Mouse (Mus musculus): ENCODE data around the gene BC030499.

Gene BC030499

DNA sequence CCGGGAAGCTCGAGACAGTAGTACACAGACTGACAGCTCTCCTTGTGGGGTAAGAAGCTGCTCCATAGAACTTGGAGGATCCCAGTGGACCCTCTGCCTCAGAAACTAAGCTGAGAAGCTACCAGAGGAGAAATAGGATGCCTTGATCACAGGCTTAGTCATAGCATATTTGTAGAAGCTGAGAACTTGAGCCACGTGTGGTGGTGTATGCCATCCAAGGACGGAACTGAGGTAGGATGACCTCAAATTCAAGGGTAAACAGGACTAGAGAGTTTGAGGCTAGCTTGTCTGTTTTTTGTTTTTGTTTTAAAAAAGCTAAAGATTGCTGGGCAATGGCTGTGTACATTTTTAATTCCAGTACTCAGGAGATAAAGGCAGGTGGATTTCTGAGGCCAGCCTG, 14.6 kb downstream of the BC030499 start:
- no peak for DNase-seq (ENCODE audit: low read depth, low spot score)

DNA sequence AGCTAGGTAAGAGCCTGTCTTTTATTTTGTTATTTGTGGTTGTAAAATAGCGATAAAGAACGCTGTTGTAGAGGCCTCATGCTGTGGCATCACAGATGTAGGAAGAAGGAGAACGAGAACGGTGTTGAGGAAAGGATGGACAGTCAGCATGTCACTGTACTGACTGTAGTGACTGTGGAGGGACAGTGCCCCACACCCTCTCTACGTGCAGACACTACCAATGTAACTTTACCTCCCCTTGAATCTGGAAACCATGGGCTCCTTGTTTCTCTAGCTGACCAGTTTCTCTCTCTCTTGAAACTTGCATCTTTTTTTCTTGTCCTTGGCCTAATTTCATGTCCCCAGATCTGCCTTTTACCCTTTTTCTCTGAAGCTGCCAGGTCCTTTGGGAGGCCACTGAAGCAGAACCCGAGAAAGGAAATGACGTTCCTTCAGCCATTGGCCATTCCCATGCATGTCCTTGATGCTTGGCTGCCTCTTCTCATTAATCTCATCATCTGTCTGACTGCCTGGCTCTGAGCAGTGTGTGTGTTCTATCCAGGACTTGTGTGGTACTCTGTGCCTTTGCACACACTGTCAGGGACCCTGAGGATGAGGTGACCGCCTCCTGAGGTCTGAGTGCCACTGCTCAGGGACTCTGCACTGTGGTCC, 20.3 kb downstream of the BC030499 start:
- DNase-seq (ENCODE audit: low read depth, low spot score): no peak

DNA sequence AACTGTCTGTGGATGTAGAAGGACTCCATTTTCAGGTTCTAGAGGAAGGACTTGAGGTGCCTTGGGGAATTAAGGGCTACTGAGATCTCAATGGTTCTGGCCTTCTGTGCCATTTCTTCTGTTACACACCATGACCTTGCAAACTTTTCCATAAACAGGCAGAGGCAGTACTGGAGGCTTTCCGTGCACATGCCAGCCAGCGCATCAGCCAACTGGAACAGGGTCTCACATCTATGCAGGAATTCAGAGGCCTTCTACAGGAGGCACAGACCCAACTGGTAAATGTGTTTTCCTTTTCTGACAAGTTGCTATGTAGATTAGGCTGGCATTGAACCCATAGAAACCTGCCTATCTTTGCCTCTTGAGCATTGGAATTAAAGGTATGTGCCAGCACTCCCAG, 23.0 kb downstream of the BC030499 start:
- DNase-seq (ENCODE audit: low read depth, low spot score): no peak

DNA sequence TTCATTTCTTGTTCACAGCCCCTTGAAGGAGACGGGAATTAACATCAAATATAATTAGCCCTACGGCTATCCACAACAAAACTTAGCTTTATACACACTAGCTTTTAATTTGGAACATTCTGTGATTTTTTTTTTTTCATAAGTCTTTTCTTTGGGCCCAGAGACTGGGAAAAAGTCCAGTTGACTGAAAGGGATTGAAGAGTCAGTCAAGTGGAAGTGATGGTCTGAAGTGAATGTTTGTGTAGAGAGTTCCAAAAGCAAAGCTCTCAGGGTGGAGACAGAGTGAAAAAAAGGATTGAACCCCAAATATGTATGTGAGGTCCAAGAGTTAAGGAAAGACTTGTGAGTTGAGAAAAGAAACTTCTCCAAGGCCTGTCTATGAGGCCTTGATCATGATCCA, 27.8 kb downstream of the BC030499 start:
- DNase-seq (ENCODE audit: low read depth, low spot score): no peak

DNA sequence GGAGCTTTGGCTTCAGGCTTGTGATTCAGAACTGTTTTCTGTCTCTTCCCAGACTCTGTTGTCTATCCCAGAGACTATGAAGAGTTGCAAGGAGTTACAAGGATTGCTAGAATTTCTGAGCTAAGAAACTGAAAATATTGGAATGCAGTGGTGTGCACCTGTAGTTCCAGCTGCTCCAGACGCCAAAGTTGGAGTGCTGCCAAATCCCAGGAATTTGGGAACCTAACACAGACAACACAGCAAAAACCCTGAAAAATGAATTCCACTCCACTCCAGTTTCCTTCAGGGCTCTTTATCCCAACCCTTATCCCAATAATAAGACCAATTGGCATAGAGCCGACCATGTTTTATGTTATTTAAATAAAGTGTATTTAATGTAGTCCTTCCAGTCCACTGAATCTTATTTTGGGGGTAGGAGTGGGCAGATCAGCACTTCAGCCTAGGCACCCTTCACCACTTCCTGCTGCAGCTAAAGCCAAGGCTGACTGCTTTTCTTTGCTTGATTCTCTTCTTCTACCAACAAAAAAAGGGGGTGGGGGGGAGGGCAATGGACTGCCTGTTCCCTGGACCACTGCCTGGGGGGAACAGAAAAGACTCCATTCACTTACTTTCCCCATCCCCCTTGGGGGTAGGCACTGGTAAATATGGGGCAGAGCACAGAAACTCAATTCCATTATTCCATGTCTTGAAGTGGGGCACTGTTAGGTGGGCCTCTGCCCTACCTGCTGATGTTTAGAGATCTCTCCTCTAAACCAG, 31.6 kb downstream of the BC030499 start:
- DNase-seq (ENCODE audit: low read depth, low spot score): peak; percentile 1

DNA sequence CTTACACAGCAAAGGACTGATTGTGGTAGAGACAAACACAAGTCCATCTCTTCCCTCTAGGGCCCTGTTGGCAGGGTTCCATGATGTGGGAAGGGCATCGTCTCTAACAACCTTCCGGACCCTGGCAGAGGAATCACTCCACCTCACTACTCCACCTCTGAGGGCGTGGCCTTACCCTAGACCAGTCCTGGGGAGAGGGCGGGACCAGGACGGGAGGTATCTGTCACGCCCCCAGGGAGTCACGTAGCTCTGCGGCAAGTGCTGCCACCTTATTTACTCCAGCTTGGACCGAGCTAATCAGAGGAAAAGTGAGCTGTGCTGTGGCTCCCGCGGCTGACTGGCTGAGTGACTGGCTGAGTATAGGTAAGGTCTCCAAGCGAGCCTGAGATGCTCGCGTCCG, 32.2 kb downstream of the BC030499 start, which contains the start of gene Aldoc:
Gene Aldoc (plus strand): TSS at position 109 of the 400 bp plus-strand sequence.
- DNase-seq (ENCODE audit: low read depth, low spot score): peak; percentile 90

DNA sequence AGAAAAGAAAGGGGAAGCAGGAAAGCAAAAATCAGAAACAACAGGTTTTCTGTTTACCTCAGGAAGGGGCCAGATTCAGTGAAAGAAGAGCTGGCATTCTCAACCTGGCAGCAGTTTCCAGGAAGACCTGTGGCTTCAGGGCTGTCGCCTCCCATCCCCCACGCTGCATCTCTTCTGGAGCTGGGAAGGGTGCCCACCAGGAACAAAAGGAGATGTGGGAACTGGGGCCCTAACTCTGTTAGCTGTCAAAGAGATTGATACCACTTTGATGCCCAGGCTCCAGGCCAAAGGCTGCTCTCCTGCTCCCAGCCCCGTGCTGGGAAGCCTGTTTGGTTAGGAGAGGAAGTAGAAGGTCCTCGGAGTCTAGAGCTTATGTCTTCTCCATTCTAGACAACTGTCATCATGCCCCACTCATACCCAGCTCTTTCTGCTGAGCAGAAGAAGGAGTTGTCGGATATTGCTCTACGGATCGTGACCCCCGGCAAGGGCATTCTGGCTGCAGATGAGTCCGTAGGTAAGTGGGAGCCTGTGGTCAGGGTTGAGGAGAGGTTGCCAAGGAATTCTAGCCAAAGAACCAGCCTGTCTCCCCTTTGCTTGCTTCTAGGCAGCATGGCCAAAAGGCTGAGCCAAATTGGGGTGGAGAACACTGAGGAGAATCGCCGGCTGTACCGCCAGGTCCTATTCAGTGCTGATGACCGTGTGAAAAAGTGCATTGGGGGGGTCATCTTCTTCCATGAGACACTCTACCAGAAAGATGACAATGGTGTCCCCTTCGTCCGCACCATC, 33.6 kb downstream of the BC030499 start:
- no peak for DNase-seq (ENCODE audit: low read depth, low spot score)

DNA sequence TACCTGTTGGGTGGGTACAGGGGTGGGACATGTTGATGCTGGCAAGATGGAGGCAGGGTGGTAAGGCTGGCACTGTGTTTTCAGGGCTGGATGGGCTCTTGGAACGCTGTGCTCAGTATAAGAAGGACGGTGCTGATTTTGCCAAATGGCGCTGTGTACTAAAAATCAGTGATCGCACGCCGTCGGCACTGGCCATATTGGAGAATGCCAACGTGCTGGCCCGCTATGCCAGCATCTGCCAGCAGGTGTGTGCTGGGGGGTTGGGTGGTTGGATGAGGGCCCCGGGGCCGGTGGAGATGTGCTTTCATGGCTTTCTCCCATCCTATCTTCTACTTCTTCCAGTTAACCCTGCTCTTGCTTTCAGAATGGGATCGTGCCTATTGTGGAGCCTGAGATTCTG, 34.3 kb downstream of the BC030499 start:
- DNase-seq (ENCODE audit: low read depth, low spot score): no peak

DNA sequence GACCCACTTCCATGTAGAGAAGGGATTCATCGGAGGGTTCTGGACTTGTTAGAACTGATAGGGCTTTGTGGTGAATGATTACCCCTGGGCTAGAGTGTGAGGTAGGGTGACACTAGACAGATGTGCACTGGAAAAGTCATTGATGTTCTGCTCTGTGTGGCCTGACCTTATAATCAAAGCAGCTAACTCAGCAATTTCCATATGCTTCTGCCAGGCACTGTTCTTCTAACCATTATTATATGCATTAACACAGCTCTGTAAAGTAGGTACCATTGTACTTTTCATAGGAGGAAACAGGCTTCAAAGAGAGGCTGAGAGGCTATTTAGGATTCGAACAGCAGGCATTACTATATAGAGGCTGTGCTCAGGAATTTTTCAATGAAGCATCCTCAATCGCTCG, 36.6 kb downstream of the BC030499 start:
- DNase-seq (ENCODE audit: low read depth, low spot score): no peak

DNA sequence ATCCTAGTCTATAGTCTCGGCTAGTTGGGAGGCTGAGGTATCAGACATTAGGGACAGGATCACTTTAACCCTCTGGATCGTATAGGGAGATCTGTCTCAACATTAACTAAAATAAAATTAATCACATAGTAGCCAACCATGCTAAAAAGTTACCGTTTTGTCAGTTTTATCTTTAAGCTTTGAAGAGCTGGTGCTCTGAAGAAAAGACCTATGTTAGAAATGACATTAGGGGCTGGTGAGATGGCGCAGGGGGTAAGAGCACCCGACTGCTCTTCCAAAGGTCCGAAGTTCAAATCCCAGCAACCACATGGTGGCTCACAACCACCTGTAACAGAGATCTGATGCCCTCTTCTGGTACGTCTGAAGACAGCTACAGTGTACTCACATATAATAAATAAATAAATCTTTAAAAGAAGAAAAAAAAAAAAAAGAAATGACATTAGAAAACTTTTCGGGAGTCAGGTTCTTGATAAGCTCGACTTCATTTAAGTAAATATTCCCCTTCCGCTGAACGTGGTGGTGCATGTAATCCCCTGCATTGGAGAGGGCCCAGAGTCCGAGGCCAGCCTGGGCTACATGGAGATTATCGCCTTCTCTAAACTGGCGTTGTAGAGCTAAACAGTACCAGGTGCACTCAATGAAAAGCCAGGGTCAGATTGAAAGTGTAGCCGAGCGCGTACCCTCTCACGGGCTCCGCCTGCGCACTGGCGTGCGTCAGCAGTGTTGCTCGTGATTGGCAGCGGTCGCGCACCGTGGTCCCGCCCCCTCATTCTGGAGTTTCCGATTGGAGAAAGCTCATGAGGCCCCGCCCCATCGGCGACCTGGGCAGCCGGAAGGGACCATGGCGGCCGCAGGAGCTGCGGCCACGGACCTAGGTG, 37.2 kb downstream of the BC030499 start, which contains the start of gene Pigs:
Gene Pigs (plus strand): TSS at position 782 of the 878 bp plus-strand sequence.
- peak; percentile 95 for DNase-seq (ENCODE audit: low read depth, low spot score)

DNA sequence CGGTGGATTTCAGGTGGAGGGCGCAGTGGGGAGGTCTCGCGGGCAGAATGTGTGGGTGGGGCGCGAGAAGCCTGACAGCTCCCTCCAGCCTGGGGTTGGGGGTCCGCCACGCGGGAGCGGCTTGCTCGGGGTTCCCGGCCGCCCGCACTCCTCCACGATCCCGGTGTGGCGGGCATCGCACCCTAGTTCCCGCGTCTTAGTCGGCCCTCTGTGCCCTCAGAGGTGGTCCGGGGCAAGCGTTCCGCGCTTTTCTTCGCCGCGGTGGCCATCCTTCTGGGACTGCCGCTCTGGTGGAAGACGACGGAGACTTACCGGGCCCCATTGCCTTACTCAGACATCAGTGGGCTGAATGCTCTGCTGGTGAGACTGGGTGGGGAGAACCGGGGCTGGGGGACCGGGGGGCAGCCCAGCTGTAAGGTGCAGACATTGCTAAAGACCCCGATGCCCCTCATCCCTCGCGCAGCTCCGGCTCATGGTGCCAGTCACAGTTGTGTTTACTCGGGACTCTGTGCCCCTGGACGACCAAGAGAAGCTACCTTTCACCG, 37.9 kb downstream of the BC030499 start:
- DNase-seq (ENCODE audit: low read depth, low spot score): no peak

DNA sequence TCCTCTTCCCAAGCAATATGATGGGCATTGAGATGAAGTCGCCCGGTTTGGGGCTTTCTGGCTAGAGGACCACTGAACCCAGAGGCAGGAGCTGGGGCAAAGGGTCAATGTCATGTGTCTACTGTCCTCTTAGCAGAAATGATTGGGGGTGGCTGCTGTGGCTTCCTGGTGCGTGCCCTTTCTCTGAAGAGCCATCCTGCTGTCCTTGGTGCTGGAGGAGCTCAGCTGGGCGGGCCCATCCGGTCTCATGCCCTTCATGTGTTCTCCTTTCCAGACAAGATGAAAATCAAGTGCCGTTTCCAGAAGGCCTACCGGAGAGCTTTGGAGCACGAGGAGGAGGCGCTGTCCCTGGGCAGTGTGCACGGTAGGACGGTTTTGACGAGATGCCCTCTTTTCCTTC, 42.0 kb downstream of the BC030499 start:
- DNase-seq (ENCODE audit: low read depth, low spot score): no peak

DNA sequence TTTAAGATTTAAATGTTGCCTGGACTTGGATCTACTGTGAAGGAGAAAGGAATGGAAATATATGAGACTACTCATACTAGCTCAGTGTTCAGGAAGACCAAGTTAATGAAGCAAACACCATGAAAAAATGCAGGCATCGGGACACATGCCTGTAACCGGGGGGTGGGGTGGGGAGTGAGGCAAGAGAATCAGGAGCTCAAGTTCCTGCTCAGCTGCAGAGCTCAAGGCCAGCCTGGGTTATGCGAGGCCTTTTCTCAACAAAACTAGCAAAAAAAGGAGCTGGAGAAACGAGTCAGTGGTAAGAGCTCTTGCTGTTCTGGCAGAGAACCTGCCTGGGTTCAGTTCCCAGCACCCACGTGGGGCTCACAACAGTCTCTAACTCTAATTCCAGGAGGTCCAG, 43.4 kb downstream of the BC030499 start:
- no peak for DNase-seq (ENCODE audit: low read depth, low spot score)

DNA sequence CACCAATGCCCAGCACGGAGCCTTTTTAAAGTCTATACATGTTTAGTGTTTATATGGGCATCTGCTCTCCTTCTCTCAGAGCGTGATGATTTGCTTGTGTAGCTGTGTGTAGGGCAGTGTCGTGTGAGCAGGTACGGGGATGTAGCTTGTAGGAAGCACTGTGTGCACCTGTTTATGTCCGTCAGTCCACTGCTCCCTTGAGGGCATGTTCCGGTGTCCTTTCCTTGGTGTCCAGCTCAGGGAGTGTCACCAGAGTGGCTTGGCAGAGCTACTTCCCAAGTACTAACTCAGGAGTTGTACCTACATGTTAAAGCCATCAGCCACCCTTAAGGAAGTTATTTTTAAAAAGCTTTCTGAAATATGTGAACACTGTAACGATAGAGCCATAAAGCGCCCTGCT, 46.4 kb downstream of the BC030499 start:
- no peak for DNase-seq (ENCODE audit: low read depth, low spot score)

DNA sequence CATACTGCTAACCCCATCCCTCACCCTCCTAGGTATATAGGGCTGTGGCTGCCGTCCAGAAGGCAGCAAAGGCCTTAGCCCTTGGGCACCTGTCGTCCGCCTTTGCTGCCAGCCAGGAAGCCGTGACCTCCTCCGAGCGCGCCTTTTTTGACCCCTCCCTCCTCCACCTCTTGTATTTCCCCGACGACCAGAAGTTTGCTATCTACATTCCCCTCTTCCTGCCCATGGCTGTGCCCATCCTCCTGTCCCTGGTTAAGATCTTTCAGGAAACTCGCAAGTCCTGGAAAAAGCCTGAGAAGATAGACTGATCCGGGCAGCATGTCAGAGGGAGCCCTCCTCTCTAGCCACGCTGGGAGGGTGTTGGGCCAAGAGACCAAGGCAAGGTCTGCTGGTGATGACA, 51.1 kb downstream of the BC030499 start:
- DNase-seq (ENCODE audit: low read depth, low spot score): no peak

DNA sequence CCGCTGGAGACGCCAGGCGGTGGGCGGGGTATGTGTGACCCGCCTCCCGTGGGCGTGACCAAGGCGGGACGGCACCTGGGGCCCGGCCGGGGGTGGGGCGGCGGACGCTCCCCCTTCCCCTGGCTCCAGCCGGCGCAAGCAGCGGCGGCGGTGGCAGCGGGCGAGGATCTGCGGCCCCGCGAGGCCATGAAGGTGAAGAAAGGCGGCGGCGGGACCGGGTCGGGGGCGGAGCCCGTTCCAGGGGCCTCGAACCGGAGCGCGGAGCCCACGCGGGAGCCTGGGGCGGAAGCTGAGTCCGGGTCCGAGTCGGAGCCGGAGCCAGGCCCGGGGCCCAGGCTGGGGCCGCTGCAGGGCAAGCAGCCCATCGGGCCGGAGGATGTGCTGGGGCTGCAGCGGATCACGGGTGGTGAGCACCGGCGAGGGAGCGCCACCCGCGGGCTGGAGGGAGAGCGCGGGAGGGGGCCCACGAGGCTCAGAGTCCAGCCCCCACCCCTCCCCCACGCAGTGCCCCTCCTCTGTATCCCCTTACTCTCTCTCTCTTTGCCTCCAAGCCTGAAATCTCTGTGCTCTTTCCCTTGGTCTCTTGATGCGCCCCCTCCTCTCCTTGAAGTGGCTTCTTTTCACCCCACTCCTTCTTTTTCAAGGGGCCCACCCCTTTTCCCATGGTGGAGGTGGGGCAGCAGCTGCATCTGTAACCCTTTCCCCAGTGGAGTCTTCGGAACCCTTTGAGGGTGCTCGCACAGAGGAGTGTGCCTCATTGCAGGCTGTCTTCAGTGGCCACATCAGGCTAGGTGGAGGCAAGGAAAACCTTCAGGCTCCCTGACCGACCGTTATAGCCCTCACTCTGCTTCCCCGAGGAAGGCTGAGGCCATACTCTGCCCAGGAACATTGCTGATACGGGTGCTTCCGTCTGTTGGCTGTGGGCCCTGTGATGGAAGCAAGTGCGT, 53.0 kb downstream of the BC030499 start, which contains the start of gene Unc119:
Gene Unc119 (plus strand): TSS at position 102 of the 947 bp plus-strand sequence.
- peak; percentile 77 for DNase-seq (ENCODE audit: low read depth, low spot score)

DNA sequence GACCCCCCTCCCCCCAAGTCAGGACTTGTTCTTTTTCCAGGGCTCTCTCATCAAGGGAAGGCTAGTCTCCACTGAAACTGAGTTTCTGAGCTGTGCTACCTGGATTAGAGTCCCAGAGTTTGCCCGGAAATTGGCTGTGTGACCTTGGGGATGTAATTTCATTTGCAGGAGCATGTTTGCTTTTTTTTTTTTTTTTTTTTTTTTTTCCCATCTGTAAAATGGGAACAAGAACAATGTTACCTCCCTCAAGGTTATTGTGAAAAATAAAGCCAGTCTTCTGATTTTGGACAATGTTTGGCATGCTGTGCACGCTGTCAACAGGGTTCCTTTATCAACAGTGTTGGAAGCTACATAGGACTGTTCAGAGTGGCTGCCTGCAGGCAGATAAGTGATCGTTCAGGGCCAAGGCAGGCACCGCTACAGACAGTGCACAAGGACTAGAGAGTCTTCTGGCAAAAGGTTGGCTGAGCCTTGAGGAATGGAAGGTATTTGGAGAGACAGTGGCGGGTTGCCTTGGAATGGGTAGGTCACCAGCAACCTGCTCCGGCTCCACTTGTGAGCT, 53.8 kb downstream of the BC030499 start:
- DNase-seq (ENCODE audit: low read depth, low spot score): no peak

DNA sequence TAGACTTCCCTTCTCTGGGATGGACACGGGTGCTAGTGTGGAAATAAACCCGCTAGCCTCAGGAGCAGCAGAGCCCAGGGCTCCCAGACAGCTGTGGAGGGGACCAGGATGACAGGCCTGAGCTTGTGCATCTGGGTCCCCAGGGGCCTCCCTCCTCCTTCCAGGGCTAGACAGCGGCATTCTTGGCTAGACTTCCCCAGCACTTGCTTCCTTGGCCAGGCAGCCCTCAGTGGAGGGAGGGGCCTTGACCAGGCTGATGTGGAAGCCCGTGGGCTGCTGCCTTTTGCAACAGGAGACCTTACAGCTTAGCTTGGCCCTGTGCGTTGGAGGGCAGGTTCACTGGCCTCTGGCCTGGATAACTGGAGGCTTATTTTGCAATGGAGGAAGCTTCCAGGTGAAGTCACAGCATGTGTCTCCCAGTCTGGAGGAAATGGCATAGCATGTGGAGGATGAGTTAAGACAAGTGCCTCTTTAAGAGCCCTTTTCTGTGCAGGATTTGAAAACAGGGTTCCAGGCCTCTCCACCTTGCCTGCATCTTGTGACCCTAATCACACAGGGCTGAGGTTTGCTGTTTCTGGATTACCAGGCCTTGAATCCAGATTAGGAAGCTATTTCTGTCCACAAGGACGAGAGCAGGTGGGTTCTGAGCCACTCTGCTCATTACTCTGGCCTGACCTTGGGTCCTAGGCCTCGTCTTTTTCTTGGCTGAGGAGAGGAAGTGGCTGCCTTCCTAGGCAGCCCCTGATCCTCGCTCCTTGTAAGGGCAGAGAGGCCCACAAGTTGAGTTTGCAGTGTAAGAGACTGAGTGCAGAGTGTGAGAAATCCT, 54.5 kb downstream of the BC030499 start:
- no peak for DNase-seq (ENCODE audit: low read depth, low spot score)

DNA sequence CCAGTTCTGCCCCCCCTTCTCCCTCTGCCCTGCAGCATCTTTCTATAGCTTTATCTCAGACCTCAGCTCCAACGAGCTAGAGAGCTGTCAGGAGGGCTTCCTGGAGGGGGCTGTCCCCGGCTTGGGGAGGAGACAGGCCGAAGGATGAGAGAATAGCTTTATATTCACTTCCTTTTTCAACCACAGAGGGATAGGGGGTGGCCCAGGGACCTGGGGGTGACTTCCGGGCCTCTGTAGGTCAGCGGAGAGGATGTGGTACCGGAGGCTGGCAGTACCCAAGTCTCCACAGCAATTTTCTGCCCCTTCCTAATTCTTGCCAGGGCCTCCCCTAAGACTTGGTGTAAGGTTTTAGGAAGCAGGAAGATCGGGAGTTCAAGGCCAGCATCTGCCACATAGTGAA, 55.2 kb downstream of the BC030499 start:
- DNase-seq (ENCODE audit: low read depth, low spot score): peak; percentile 75
